Mouse (Mus musculus) megakaryocyte, embryonic 14.5 days (primary cell): Measurements from ENCODE around the gene Grap2.

Experiments
- FLI1 ChIP-seq: IDR thresholded peaks from 2 replicates; pipeline ENCODE4 v1.6.1; 2012; ENCODE audit warnings: low read length, inconsistent platforms, mixed read lengths
- GATA1 ChIP-seq: IDR thresholded peaks from 3 replicates; pipeline ENCODE4 v1.6.1; 2012; ENCODE audit warnings: mixed read lengths, low read length, inconsistent platforms, borderline replicate concordance

DNA sequence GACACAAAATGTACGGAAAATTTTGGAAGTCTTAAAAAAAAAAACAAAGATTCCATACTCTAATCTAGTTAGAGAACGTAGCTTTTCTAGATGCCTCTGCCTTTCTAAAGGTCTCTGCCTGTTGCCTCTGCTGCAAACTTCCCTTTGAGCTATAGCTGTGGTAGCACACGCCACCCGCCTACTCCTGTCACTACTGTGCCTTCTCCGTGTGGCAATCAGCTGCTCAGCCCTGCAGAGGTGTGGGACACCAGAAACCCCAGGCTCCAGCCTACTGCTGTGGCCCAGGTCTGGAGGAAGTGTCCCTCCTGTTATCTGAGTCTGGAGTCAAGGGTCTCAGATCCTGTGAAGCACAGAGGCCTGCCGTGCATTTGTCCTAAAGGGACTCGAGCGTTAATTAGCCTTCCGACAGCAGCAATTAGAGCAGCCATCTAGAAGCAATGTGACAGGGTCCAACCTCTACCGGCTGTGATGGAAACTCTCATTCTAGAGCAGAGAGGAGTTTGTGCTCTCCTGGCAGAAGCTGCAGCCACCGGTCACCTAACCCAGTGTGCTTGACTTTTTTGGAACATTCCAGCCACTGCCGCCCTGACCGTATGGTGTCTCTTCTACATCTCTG is 64.5 kb downstream of the Grap2 start:
- no peak for TF ChIP-seq GATA1
- TF ChIP-seq FLI1 = no peak
